Mouse (Mus musculus) Patski (cell line): ENCODE data around the gene Hs3st3a1. TPM values are rescaled to one million over a fixed set of nuclear protein-coding genes. Genes with fewer than 3 reads are reported as not detected.

ENCODE experiments used
- ATAC-seq: fragments of 100-300 bp; one replicate; pipeline ENCODE4 v1.8.0; 2021
- CTCF ChIA-PET: fragments of 350-600 bp; sonication (Branson Sonifier 250); formaldehyde crosslinking; loops from one replicate; lab custom pipeline; 2022; ENCODE audit warnings: inconsistent platforms; lab: Charles Lee
- POLR2A ChIA-PET: fragments of 350-600 bp; sonication (Branson Sonifier 250); formaldehyde crosslinking; loops from one replicate; lab custom pipeline; 2022; ENCODE audit warnings: antibody characterized with exemption, inconsistent platforms; lab: Charles Lee
- DNase-seq: peaks from one replicate; pipeline ENCODE4 v3.0.0-alpha.2; 2011; ENCODE audit warnings: low read depth, low spot score
- H3K27me3 ChIP-seq: fragments of 371-371 bp; one replicate; pipeline ENCODE4 v1.5.1; 2021
- CTCF ChIP-seq: fragments of 100-300 bp; IDR thresholded peaks from one replicate; pipeline ENCODE4 v1.5.1; 2021
- in situ Hi-C: fragments of 300-500 bp; cut with MboI; formaldehyde crosslinking; loops from 3 replicates; pipeline ENCODE4 v1.11.1; 2018; ENCODE audit warnings: low pct_unique_long_range_greater_than_20kb, mixed read lengths
- polyA plus RNA-seq: library from polyadenylated mRNA; unstranded; gene quantifications from one replicate; pipeline ENCODE4 v1.2.3, GENCODE M21; 2021

Hs3st3a1 gene
- polyA plus RNA-seq, 1 experiment from 2014 or later = 15.1 TPM

DNA sequence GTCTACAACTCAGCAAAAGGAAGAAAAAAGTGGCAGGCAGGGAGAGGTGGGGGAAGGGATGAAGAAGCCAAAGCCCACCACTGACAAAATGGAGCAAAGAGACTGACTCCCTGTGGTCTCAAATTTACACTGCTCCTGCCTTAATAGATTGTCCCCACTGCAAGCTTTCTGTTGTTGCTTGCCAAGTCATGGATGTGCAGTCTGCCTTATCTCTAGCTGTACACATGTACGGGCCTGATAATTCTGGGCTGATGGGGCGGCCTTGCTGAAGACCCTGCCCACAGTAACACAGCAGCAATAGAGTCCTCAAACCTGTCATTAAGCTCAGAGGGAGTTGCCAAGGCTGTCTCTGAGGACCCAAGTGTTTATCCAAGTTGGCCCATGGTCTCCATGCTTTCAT lies 74.0 kb downstream of the Hs3st3a1 start:
- TF ChIP-seq CTCF = no peak
- no peak for ATAC-seq
- POLR2A ChIA-PET = interaction anchor here (0.5 kb wide), 1 partner anchor 1513 kb away, joined by 4 read pairs; no protein-coding TSS in a partner anchor

GRCm38 (mm10) chr11:64512301-64512700 lies 77.2 kb downstream of the Hs3st3a1 start:
- in situ Hi-C loops = no loop called here
- ChIA-PET POLR2A (no interaction called here), CTCF (no interaction called here)
- H3K27me3 ChIP-seq = no peaks in the 10 kb centered on the region
- DNase-seq (no peak), ATAC-seq (no peak)
- no peak for TF ChIP-seq CTCF

More for the DNA sequence above, 74.0 kb downstream of the Hs3st3a1 start:
- CTCF ChIA-PET = interaction anchor here (0.6 to 2.6 kb wide), 4 partner anchors 9 to 210 kb away, joined by 3 to 7 read pairs (median 4); no protein-coding TSS in a partner anchor
- DNase-seq = no peak
- in situ Hi-C loops = no loop called here
- no peaks in the 10 kb centered on the region for H3K27me3 ChIP-seq

- no peak for DNase-seq
- TF ChIP-seq CTCF = no peak
- ATAC-seq = no peak
- ChIA-PET POLR2A (no interaction called here), CTCF (no interaction called here)
- no peaks in the 10 kb centered on the region for H3K27me3 ChIP-seq
- in situ Hi-C loops = no loop called here
Measured at GRCm38 (mm10) chr11:64513419-64513818, 78.3 kb downstream of the Hs3st3a1 start.

DNA sequence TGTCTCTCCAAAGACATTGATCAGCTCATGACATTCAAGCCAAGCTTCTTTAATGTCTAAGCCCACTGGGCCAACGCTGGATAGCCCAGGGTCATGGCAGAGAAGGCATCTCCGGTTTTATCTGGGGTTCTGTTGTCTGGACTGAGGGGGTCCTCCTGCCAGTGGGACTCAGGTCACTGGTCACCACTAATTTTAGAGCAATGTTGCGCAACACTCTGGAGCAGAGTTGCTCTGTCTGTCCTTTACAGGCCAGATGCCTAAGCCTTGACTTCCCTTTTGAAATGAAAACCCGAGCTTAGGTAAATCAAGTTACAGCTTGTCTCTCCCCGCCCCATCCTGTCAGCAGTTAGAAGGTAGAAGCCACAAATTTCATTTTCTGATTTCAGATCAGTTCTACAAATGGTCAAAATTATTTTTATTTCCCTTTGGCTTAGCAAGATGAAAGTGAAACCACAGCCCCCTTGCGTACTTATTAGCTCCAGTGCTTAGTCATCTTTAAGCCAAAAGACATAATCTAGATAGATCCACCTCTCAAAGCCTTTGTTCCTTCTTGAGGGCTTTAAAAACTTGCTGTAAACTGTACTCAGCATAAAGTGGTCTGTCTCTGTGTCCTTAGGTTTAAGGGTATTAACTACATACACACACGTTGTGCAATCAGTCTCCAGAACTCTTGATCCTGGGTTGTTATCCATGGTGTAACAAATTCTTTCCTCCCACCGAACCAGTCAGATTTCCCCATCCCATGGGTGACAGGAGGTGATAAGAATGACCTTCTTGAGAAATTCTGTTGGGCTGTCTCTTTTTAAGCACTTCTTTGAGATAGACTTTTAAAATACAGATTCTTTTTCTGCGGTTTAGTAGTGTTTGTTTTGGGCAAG lies 81.8 kb downstream of the Hs3st3a1 start:
- ATAC-seq = no peak
- ChIA-PET CTCF (interaction anchor here (1.0 to 1.8 kb wide), 3 partner anchors 16 to 24 kb away, joined by 3 to 4 read pairs (median 4); no protein-coding TSS in a partner anchor), POLR2A (interaction anchor here (0.5 to 0.7 kb wide), 2 partner anchors 187 to 263 kb away, joined by 3 read pairs; no protein-coding TSS in a partner anchor)
- in situ Hi-C loops = no loop called here
- H3K27me3 ChIP-seq = no peaks in the 10 kb centered on the region
- no peak for TF ChIP-seq CTCF
- DNase-seq = no peak

- in situ Hi-C loops = no loop called here
- ChIA-PET POLR2A (no interaction called here), CTCF (interaction anchor here (0.9 to 1.5 kb wide), 3 partner anchors 9 to 26 kb away, joined by 3 to 5 read pairs (median 4); no protein-coding TSS in a partner anchor)
- DNase-seq (no peak), ATAC-seq (no peak)
- TF ChIP-seq CTCF = no peak
- no peaks in the 10 kb centered on the region for H3K27me3 ChIP-seq
Measured at GRCm38 (mm10) chr11:64518146-64518841, 83.2 kb downstream of the Hs3st3a1 start.

GRCm38 (mm10) chr11:64523993-64524570 lies 89.0 kb downstream of the Hs3st3a1 start:
- no peak for ATAC-seq
- no peak for TF ChIP-seq CTCF
- CTCF ChIA-PET = interaction anchor here (0.7 kb wide), 1 partner anchor 25 kb away, joined by 3 read pairs; no protein-coding TSS in a partner anchor

DNA sequence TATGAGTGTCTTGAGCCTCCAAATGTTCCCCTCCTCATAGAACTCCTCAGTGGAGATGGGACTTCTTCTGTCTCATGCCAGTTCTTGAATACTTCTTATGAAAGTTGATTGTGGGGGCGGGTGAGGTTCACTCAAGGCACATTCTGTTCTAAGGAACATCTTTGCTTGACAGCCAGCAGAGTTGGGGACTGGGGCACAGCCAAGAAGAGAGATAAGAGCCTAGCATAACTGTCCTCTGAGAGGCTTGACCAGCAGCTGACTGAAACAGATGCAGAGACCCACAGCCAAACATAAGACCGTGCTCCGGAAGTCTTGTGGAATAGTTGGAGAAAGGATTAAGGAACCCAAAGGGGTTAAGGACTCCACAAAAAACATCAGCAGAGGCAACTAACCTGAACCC lies 102.1 kb downstream of the Hs3st3a1 start:
- H3K27me3 ChIP-seq = no peaks in the 10 kb centered on the region
- POLR2A ChIA-PET = no interaction called here
- DNase-seq (no peak), ATAC-seq (no peak)
- CTCF ChIA-PET = interaction anchor here (0.9 kb wide), 1 partner anchor 9 kb away, joined by 3 read pairs; no protein-coding TSS in a partner anchor
- no peak for TF ChIP-seq CTCF
- in situ Hi-C loops = no loop called here

More at GRCm38 (mm10) chr11:64523993-64524570, 89.0 kb downstream of the Hs3st3a1 start:
- no peak for DNase-seq
- in situ Hi-C loops = no loop called here
- H3K27me3 ChIP-seq = no peaks in the 10 kb centered on the region
- POLR2A ChIA-PET = interaction anchor here (0.8 kb wide), 1 partner anchor 371 kb away, joined by 4 read pairs; no protein-coding TSS in a partner anchor

DNA sequence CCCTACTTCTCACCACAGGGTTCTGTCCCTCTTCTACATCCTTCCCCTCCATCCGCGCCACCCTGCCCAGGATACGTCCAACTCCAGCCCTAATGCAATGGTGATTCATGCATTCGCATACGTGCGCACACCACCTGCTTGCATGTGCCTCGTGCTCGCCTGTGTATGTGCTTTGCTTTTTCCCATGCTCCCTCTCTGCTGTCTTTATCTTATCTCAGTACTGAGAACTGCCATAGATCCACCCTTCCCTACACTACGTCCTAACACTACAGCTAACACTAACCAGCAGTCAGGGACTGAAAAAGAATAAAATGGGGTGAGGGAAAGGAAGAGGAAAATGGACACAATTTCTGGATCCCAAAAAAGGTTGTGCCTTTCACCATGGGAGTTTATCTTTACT lies 106.7 kb downstream of the Hs3st3a1 start:
- DNase-seq (no peak), ATAC-seq (no peak)
- in situ Hi-C loops = no loop called here
- POLR2A ChIA-PET = no interaction called here
- no peaks in the 10 kb centered on the region for H3K27me3 ChIP-seq
- CTCF ChIA-PET = interaction anchor here (1.5 to 1.7 kb wide), 2 partner anchors 14 to 25 kb away, joined by 3 to 4 read pairs; no protein-coding TSS in a partner anchor
- no peak for TF ChIP-seq CTCF

DNA sequence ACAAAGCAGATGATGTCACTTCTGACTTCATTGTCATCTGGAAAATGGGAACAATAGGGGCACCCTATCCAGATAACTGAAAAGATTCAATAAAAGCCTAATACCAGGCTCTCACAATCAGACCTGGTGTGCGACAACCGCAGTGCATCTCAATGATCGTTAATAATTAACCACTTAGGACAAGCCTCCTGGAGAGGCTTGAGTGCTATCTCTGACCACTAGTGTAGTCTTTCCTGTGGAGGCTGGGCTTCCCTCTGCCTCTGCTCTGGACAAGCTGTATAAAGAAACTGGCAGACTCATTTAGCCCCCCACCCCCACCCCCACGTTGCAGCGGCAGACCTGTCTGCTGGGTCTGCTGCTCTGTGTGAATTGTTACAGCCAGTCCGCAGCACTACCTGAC lies 107.2 kb downstream of the Hs3st3a1 start:
- no peak for TF ChIP-seq CTCF
- ChIA-PET POLR2A (no interaction called here), CTCF (no interaction called here)
- DNase-seq (no peak), ATAC-seq (peak; percentile 69)
- in situ Hi-C loops = no loop called here
- H3K27me3 ChIP-seq = no peaks in the 10 kb centered on the region

GRCm38 (mm10) chr11:64543181-64543641 lies 108.1 kb downstream of the Hs3st3a1 start:
- DNase-seq (no peak), ATAC-seq (no peak)
- in situ Hi-C loops = no loop called here
- no peaks in the 10 kb centered on the region for H3K27me3 ChIP-seq
- POLR2A ChIA-PET = no interaction called here
- CTCF ChIA-PET = no interaction called here
- no peak for TF ChIP-seq CTCF
